Mouse (Mus musculus) E14TG2a.4 (cell line): ENCODE data around the gene Glt1d1.

ENCODE experiments used
- CTCF ChIP-seq: conservative IDR thresholded peaks from 2 replicates; pipeline ENCODE4 v1.5.1; 2014; ENCODE audit warnings: low read length
- NANOG ChIP-seq: IDR thresholded peaks from 2 replicates; pipeline ENCODE4 v1.6.1; 2014; ENCODE audit warnings: borderline replicate concordance, low read length, mixed read lengths

GRCm38 (mm10) chr5:127632167-127633145 is at the start of gene Glt1d1, which contains the start of gene Slc15a4:
- TF ChIP-seq CTCF (no peak), NANOG (no peak)
